Mouse (Mus musculus) C2C12 (cell line): ENCODE measurements at regions not wholly inside any gene's neighbourhood (a gene's known extent, or its start where the extent isn't known, plus 50 kb on each side); places are given as distances from the start of the nearest gene placed in this dataset.

Source experiments
- H3K27me3 ChIP-seq: one replicate; pipeline ENCODE4 v1.6.1; 2011; ENCODE audit not compliant: control insufficient read depth, insufficient read depth, insufficient read length
- H3K36me3 ChIP-seq: one replicate; pipeline ENCODE4 v1.6.1; 2011; ENCODE audit not compliant: control insufficient read depth, insufficient read depth
- H3K4me3 ChIP-seq: one replicate; pipeline ENCODE4 v1.5.1; 2011; ENCODE audit warnings: mild to moderate bottlenecking, control low read depth; ENCODE audit not compliant: poor library complexity, insufficient read depth, severe bottlenecking
- H3K79me2 ChIP-seq: one replicate; pipeline ENCODE4 v1.6.1; 2011; ENCODE audit not compliant: control insufficient read depth, insufficient read depth
- H3K79me3 ChIP-seq: one replicate; pipeline ENCODE4 v1.6.1; 2011; ENCODE audit warnings: low read depth, control low read depth
- H3ac ChIP-seq: one replicate; pipeline ENCODE3; 2011; ENCODE audit warnings: low read depth; ENCODE audit not compliant: control insufficient read depth, insufficient read length
- CEBPB ChIP-seq: IDR thresholded peaks from one replicate; pipeline ENCODE4 v1.6.1; 2011; ENCODE audit warnings: low read depth, mild to moderate bottlenecking, control low read depth, moderate library complexity
- CTCF ChIP-seq: IDR thresholded peaks from one replicate; pipeline ENCODE4 v1.5.1; 2011; ENCODE audit not compliant: control insufficient read depth, insufficient read depth, insufficient read length
- FOSL1 ChIP-seq: IDR thresholded peaks from one replicate; pipeline ENCODE4 v1.8.0; 2011; ENCODE audit warnings: mild to moderate bottlenecking, low read length; ENCODE audit not compliant: poor library complexity, insufficient read depth, severe bottlenecking
- MAX ChIP-seq: IDR thresholded peaks from one replicate; pipeline ENCODE4 v1.6.1; 2011; ENCODE audit warnings: mild to moderate bottlenecking, control low read depth
- MYOD1 ChIP-seq: IDR thresholded peaks from one replicate; pipeline ENCODE4 v1.6.1; 2011; ENCODE audit warnings: low read depth; ENCODE audit not compliant: control insufficient read depth, insufficient read length
- MYOG ChIP-seq: IDR thresholded peaks from one replicate; pipeline ENCODE4 v1.6.1; 2011; ENCODE audit not compliant: control insufficient read depth, insufficient read length; ENCODE audit errors: extremely low read depth
- USF1 ChIP-seq: IDR thresholded peaks from one replicate; pipeline ENCODE4 v1.6.1; 2011; ENCODE audit warnings: low read depth, mild to moderate bottlenecking, control low read depth, moderate library complexity

DNA sequence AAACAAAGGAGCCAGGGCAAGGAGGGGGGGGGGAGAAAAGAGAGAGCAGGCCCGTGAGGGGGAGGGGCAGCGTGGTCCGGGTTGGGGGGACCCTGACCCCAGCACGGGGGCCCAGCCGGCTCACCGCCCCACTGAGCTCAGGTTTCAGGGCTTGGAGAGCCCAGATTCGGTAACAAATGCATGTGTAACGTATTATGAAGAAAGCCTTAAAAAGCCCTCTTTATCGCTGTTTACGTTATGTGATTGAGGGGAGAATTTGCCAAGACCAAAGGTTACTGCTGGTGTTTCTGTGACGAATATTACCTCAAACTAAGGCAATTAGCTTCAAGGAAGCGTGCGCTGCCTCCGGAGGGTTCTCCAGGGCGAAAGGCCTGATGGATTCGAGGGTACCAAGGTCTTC, 54.2 kb downstream of the Barx1 start:
- Histone ChIP-seq H3K79me3 (no peaks in the 10 kb centered on the region), H3K4me3 (no peak overlapping the region), H3K36me3 (no peaks in the 10 kb centered on the region), H3K27me3 (peaks cover 33% of the 10 kb centered on the region), H3ac (no peak overlapping the region), H3K79me2 (no peaks in the 10 kb centered on the region)
- TF ChIP-seq FOSL1 (no peak), MYOG (no peak), USF1 (no peak), MYOD1 (no peak), CTCF (no peak), MAX (no peak), CEBPB (no peak)

DNA sequence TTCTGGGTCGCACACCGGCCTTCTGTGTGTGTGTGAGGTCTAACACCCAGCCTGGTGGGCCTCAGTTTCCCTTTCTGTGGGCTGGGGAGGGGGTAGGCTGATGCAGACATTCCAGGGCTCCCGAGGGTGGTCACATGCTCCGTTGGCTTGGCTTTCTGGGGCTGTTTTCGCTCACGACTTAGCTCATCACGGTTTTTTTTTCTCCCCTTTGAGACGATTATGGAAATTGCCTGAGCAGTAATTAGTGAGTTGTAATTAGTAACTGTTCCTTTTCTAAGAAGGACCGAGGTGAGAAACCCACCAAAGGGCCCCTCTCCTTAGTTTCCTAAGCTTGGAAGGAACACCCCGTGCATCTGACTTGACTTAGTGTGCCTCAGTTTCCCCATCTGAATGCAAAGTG, 54.7 kb downstream of the Barx1 start:
- TF ChIP-seq FOSL1 (no peak), CTCF (no peak), MYOG (no peak), CEBPB (no peak), USF1 (no peak), MAX (no peak), MYOD1 (no peak)

DNA sequence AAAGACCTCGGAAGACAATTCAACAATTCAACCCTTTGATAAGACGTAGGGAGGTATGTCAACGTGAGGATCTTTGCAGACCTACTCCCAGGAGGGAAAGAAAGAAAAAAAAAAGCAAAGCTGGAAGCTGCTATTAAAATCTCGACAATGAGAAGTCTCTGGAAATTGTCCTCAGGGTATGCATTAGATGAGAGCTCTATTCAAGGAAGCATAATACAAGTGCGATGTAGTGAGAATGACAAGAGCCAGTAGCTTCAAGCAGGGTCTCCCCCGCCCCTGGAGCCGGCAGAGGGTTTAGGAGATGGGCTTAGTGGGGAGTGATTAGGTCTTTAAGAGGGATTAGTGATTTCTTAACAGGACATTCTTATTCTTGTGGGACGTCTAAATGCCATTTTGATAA, 60.9 kb downstream of the Barx1 start:
- no peak overlapping the region for H3K4me3 ChIP-seq
- no peaks in the 10 kb centered on the region for H3K79me2 ChIP-seq
- no peaks in the 10 kb centered on the region for H3K36me3 ChIP-seq
- H3K79me3 ChIP-seq: no peaks in the 10 kb centered on the region
- no peak overlapping the region for H3ac ChIP-seq
- H3K27me3 ChIP-seq: peaks cover 38% of the 10 kb centered on the region
- TF ChIP-seq USF1 (no peak), MYOD1 (no peak), MAX (no peak), CEBPB (no peak), MYOG (no peak), CTCF (no peak), FOSL1 (no peak)

More for the DNA sequence above, 54.7 kb downstream of the Barx1 start:
- H3K79me2 ChIP-seq: no peaks in the 10 kb centered on the region
- H3K4me3 ChIP-seq: no peak overlapping the region
- H3K36me3 ChIP-seq: no peaks in the 10 kb centered on the region
- H3K27me3 ChIP-seq: peaks cover 31% of the 10 kb centered on the region
- H3ac ChIP-seq: no peak overlapping the region
- H3K79me3 ChIP-seq: no peaks in the 10 kb centered on the region

DNA sequence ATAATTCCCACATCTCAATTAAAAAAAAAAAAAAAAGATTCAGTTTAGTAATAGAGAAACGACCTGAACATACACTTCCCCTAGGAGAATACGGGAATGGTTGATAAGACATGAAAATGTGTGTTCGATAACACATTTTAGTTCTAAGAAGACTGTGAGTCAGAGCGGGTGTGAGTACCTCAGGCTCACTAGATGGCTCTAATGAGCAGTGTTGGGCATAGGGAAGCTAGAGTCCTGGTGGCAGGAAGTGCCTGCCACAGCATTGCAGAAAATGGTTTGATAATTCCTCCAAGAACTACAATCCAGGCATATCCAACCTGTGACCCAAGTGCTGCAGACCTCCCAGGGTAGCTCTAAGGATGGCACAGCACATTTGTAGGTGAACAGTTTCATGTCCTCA, 63.6 kb downstream of the Barx1 start:
- no peaks in the 10 kb centered on the region for H3K36me3 ChIP-seq
- TF ChIP-seq FOSL1: no peak
- TF ChIP-seq MYOD1: no peak
- no peak for TF ChIP-seq USF1
- H3ac ChIP-seq: no peak overlapping the region
- no peaks in the 10 kb centered on the region for H3K79me3 ChIP-seq
- peaks cover 55% of the 10 kb centered on the region for H3K27me3 ChIP-seq
- no peaks in the 10 kb centered on the region for H3K79me2 ChIP-seq
- no peak overlapping the region for H3K4me3 ChIP-seq

DNA sequence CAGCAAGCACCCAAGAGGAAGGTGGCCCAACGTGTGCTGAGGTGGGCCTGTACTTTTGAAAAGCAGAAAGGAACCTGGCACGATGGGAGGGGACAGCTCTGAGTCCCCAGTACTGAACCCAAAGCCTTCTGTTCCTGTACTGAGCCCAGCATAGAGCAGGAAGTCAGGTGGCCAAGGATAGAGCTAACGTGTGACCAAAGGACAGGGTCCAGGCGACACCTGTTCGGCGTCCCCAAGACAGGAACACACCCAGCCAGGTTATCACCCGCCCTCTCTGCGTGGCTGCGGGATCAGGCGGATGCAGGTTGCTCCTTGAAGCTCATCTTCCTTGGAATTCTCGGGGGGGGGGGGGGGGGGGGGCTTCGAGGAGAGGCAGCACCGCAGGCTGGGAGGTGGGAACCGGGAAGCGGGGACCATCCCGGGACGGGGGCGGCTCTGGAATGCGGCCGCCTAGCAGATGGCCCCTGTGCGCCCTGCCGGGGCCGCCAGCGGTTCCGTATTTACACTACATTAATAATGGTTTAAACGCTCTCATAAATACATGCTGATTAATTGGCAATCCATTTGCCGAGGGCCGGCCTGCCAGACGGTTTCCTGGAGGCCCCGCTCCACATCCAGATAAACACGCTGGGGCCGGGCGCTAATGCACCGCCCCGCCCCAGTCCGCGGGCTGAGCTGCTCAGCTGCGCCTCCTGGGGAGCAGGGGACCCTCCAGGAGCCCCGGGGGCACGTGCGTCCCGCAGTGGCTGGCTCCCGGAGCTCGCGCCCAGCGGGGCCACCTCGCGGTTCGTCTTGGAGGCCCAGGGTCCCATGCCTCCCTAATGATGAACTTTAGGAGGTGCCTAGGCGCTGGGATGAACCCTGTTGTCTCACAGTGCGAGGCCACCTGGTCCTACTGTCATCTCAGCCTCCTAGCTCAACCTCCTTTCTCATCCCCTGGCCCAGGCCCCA, 68.5 kb downstream of the Barx1 start:
- Histone ChIP-seq H3K79me3 (no peaks in the 10 kb centered on the region), H3K36me3 (no peaks in the 10 kb centered on the region), H3K4me3 (no peak overlapping the region), H3ac (no peak overlapping the region), H3K79me2 (no peaks in the 10 kb centered on the region), H3K27me3 (peaks cover 77% of the 10 kb centered on the region)
- no peak for TF ChIP-seq CTCF

DNA sequence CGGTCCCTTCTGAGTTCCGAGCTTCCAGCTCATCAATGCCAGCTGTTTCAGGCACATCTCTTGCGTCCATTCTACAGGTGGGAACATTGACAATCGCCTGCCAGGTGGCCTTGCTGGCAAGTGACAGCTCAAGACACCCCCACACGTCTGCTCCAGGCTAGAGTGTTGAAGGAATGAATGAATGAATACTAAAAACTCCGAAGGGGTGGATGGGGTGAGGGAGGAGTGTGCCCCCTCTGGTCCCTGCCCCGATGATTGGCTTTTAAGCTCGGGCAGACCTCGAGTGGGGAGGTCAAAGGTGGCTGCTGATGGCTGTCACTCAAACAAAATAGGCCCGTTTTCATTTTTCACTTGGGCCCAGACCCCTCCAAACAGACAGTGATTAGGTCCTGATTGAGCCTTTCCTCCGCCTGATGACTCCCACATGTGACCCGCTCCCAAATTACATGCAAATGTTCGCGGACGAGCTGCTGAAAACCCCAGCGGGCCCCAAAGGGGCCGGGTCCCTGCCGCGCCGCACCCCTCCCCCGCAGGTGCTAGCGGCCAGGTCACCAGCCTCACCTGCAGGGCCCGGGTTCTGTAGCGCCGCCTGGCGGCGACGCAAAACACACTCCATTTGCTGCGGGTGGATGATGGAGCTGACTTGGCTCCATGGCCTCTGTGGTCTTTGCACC, 69.5 kb downstream of the Barx1 start:
- Histone ChIP-seq H3K79me3 (no peaks in the 10 kb centered on the region), H3K27me3 (peaks cover 81% of the 10 kb centered on the region), H3K36me3 (no peaks in the 10 kb centered on the region), H3K79me2 (no peaks in the 10 kb centered on the region), H3K4me3 (no peak overlapping the region), H3ac (no peak overlapping the region)
- TF ChIP-seq MYOG (no peak), MYOD1 (no peak), MAX (no peak), CEBPB (no peak), CTCF (no peak), FOSL1 (no peak), USF1 (no peak)
